In genomic region chr2:146512581-146512920, GRCm38 (mm10) we compare ENCODE assay signal across 7 mouse cellular contexts. TPM values are rescaled to one million over a fixed set of nuclear protein-coding genes. Genes with fewer than 3 reads are reported as not detected.
DNase-seq lines count a peak whose midpoint lies in the region; ATAC-seq and TF ChIP-seq lines count a peak whose summit lies in the region.

No protein-coding gene starts in this region.

- TF ChIP-seq CTCF in MEL (IDR thresholded peaks at IDR 0.05 in 2 of 3, conservative IDR thresholded peaks at IDR 0.05 in 1 of 3; ENCODE audit: control insufficient read depth in 1 of 3, insufficient read depth in 1 of 3, low read depth in 2 of 3, low read length in 3 of 3, poor library complexity in 1 of 3, severe bottlenecking in 1 of 3): no peak
- TF ChIP-seq CTCF in kidney, postnatal 0 days (IDR thresholded peaks at IDR 0.05; ENCODE audit: low read depth): no peak

- H3K4me2 ChIP-seq in kidney, postnatal 0 days (ENCODE audit: low read length): peak overlapping the region; percentile 45; the same call in 1 of the 2 replicates
- H3K4me2 ChIP-seq in midbrain, embryonic 12.5 days (replicated peaks): peak overlapping the region; percentile 34; the same call in 1 of the 2 replicates

- H3K9me3 ChIP-seq in MEL (replicated peaks; ENCODE audit: insufficient read depth, low read length): no peaks in the 10 kb centered on the region
- no peaks in the 10 kb centered on the region for H3K9me3 ChIP-seq in heart, embryonic 10.5 days
- H3K9me3 ChIP-seq in kidney, postnatal 0 days (replicated peaks; ENCODE audit: low read length): no peaks in the 10 kb centered on the region
- H3K9me3 ChIP-seq in midbrain, embryonic 12.5 days: no peaks in the 10 kb centered on the region

- no peak for TF ChIP-seq POLR2A in MEL (IDR thresholded peaks at IDR 0.05; ENCODE audit: control insufficient read depth in 1 of 2, insufficient read depth in 1 of 2, low read depth in 1 of 2, low read length in 2 of 2, poor library complexity in 1 of 2)

- peaks cover 16 to 20% of the 10 kb centered on the region in 2 experiments for H3K4me1 ChIP-seq in MEL (ENCODE audit: control insufficient read depth in 1 of 2, insufficient read depth in 2 of 2, low read length in 2 of 2)
- peaks cover 16% of the 10 kb centered on the region for H3K4me1 ChIP-seq in heart, embryonic 10.5 days
- H3K4me1 ChIP-seq in kidney, postnatal 0 days (replicated peaks; ENCODE audit: insufficient read depth, low read length): no peaks in the 10 kb centered on the region
- peaks cover 12% of the 10 kb centered on the region for H3K4me1 ChIP-seq in midbrain, embryonic 12.5 days

- no peak for DNase-seq in MEL (ENCODE audit: low read depth, low spot score)
- DNase-seq in brain, adult 2 months (ENCODE audit: low read depth, low spot score): peak; percentile 18
- DNase-seq in heart, embryonic 10.5 days (ENCODE audit: low spot score): no peak
- no peak for DNase-seq in kidney, postnatal 0 days (ENCODE audit: low spot score)
- no peak for DNase-seq in urinary bladder, postnatal 25 days (ENCODE audit: low spot score)

- TF ChIP-seq EP300 in MEL (IDR thresholded peaks at IDR 0.05; ENCODE audit: low read depth in 1 of 2, low read length in 2 of 2): no peak

- no peak overlapping the region for H3K27ac ChIP-seq in MEL (ENCODE audit: control insufficient read depth, low read depth, low read length)
- peak overlapping the region; percentile 95; the same call in 1 of the 2 replicates for H3K27ac ChIP-seq in heart, embryonic 10.5 days
- H3K27ac ChIP-seq in kidney, postnatal 0 days: no peak overlapping the region
- H3K27ac ChIP-seq in midbrain, embryonic 12.5 days (replicated peaks): no peak overlapping the region

- no peaks in the 10 kb centered on the region for H3K27me3 ChIP-seq in MEL (ENCODE audit: control insufficient read depth in 1 of 2, insufficient read depth in 2 of 2, low read length in 2 of 2)
- H3K27me3 ChIP-seq in heart, embryonic 10.5 days (ENCODE audit: insufficient read depth, poor library complexity, severe bottlenecking): no peaks in the 10 kb centered on the region
- no peaks in the 10 kb centered on the region for H3K27me3 ChIP-seq in kidney, postnatal 0 days (ENCODE audit: insufficient read depth, low read length)
- H3K27me3 ChIP-seq in midbrain, embryonic 12.5 days: no peaks in the 10 kb centered on the region

- no peak for TF ChIP-seq RAD21 in MEL (IDR thresholded peaks at IDR 0.05; ENCODE audit: low read depth, low read length)

- WGBS in heart, embryonic 10.5 days: 54% methylated on average over 2 of the region's 2 CpGs
- WGBS in kidney, postnatal 0 days: 72% methylated on average over 2 of the region's 2 CpGs
- 81% methylated on average over 2 of the region's 2 CpGs for WGBS in midbrain, embryonic 12.5 days

- H3K36me3 ChIP-seq in MEL (ENCODE audit: control insufficient read depth in 1 of 2, insufficient read depth in 2 of 2, low read length in 2 of 2): peaks cover 0 to 34% of the 10 kb centered on the region in 2 experiments; a peak in 2 of 4 replicates
- no peaks in the 10 kb centered on the region for H3K36me3 ChIP-seq in heart, embryonic 10.5 days
- H3K36me3 ChIP-seq in kidney, postnatal 0 days (ENCODE audit: insufficient read depth, low read length): no peaks in the 10 kb centered on the region
- no peaks in the 10 kb centered on the region for H3K36me3 ChIP-seq in midbrain, embryonic 12.5 days

- H3K9ac ChIP-seq in MEL (ENCODE audit: control insufficient read depth, low read depth, low read length, poor library complexity, severe bottlenecking): peak overlapping the region; percentile 56
- no peak overlapping the region for H3K9ac ChIP-seq in kidney, postnatal 0 days (ENCODE audit: low read depth, low read length)
- H3K9ac ChIP-seq in midbrain, embryonic 12.5 days (replicated peaks): no peak overlapping the region

- peaks cover 20% of the 10 kb centered on the region for H3K79me2 ChIP-seq in MEL (ENCODE audit: control insufficient read depth, insufficient read depth, low read length, poor library complexity)

- H3K4me3 ChIP-seq in MEL (ENCODE audit: control insufficient read depth in 1 of 2, insufficient read depth in 1 of 2, low read depth in 2 of 2, low read length in 2 of 2): peak overlapping the region; percentile 34 to 39; a peak in 3 of 4 replicates
- H3K4me3 ChIP-seq in heart, embryonic 10.5 days: peak overlapping the region; percentile 92
- no peak overlapping the region; the same call in 1 of the 2 replicates for H3K4me3 ChIP-seq in kidney, postnatal 0 days (replicated peaks; ENCODE audit: low read depth, low read length)
- H3K4me3 ChIP-seq in midbrain, embryonic 12.5 days: no peak overlapping the region

- ATAC-seq in kidney, postnatal 0 days (replicated peaks; ENCODE audit: low FRiP score, low read depth): no peak
- peak; percentile 5 for ATAC-seq in midbrain, embryonic 12.5 days (ENCODE audit: low FRiP score, low read depth)
- ATAC-seq in activated CD4-positive, CD25-positive, alpha-beta regulatory T cell, adult 4 months: no peak

TF ChIP-seq in MEL, 35 proteins besides CTCF, POLR2A, EP300 and RAD21:
- TF ChIP-seq ZMIZ1 (IDR thresholded peaks at IDR 0.05; ENCODE audit: low read depth, low read length) (no peak), MAX (IDR thresholded peaks at IDR 0.05; ENCODE audit: low read length) (no peak; the same call in 1 of the 2 replicates), GABPA (IDR thresholded peaks at IDR 0.05; ENCODE audit: low read depth, low read length) (no peak), RCOR1 (IDR thresholded peaks at IDR 0.05; ENCODE audit: low read depth, low read length) (no peak), SIN3A (IDR thresholded peaks at IDR 0.05; ENCODE audit: low read length) (0 out of 2 replicates have a peak, but pooled peaks have one; percentile 50)
TF ChIP-seq in MEL: peak in this region for 1.

RNA-seq across cellular contexts. Expression of gene Ralgapa2, which starts 0.4 kb away (rescaled TPM):
- total RNA-seq in MEL (2012; rRNA removed): 9.2 and 9.4 TPM in 2 replicates
- polyA plus RNA-seq in MEL (2012; ENCODE audit: insufficient read depth in 1 of 2, insufficient read length in 2 of 2, low read depth in 1 of 2, low replicate concordance in 2 of 2, missing spikeins in 1 of 2): 1 to 10 TPM in 1 of 2 experiments, not detected in 1; 9.6 TPM
- polyA plus RNA-seq in heart, embryonic 10.5 days (2016; fragmentation: Nextera tagmentation; extraction: Ambion mirVana): 8.9 and 11.5 TPM in 2 replicates
- polyA plus RNA-seq in kidney, postnatal 0 days (2015; fragmentation: Nextera tagmentation; extraction: Ambion mirVana): 3.6 and 4.1 TPM in 2 replicates
- polyA plus RNA-seq in midbrain, embryonic 12.5 days (2016; fragmentation: Nextera tagmentation; extraction: Ambion mirVana): 14.2 and 14.4 TPM in 2 replicates
- polyA plus RNA-seq in activated CD4-positive, CD25-positive, alpha-beta regulatory T cell, adult 4 months (2017; shearing (Covaris generic)): 10 to 100 TPM in 1 of 2 experiments, 1 to 10 TPM in 1; 9.3 to 12.0 TPM

Comparison
In these comparisons a context has a peak if more than half of its experiments do, and no peak if none do; other contexts are left out.
1. H3K4me3 ChIP-seq: peak in MEL (2 of 2) and heart, embryonic 10.5 days (single experiment); none in kidney, postnatal 0 days (single experiment) and midbrain, embryonic 12.5 days (single experiment).